Comparison of ENCODE assay signal across 29 mouse cellular contexts in genomic region chr11:88951576-88951975, GRCm38 (mm10). TPM values are rescaled to one million over a fixed set of nuclear protein-coding genes. Genes with fewer than 3 reads are reported as not detected.
A peak's percentile ranks its signal among the peaks of the same experiment; 100 is the strongest.
DNase-seq lines count a peak whose midpoint lies in the region; TF ChIP-seq lines count a peak whose summit lies in the region.
"Had no signal": no experiment of that assay in that cellular context is flagged by ENCODE, and none has a peak within 500 bp of the region (broad histone marks: within the 10 kb centered on the region; RNA-seq: fewer than 3 reads in every experiment).

No protein-coding gene starts in this region.

- in situ Hi-C loops in CH12.LX (cut with MboI; ENCODE audit: low pct_ligation_motif_present, low pct_unique_long_range_greater_than_20kb, low sequenced_read_pairs) = loop anchor here (5.0 kb wide), 2 partner anchors 44 to 99 kb away; no protein-coding TSS in a partner anchor

- no peak for TF ChIP-seq POLR2A in CH12.LX (IDR thresholded peaks at IDR 0.05; ENCODE audit: low read depth, low read length)

- dilution Hi-C loops in CH12.LX (cut with MboI; ENCODE audit: extremely low pct_ligation_motif_present, extremely low pct_unique_long_range_greater_than_20kb, low sequenced_read_pairs) = no loop called here

- intact Hi-C loops in left cerebral cortex, postnatal 10 days (cut with DNase I) = loop anchor here (5.0 kb wide), 1 partner anchor 89 kb away; the partner anchor contains the start of gene Akap1

- TF ChIP-seq CTCF in CH12.LX (conservative IDR thresholded peaks at IDR 0.05 in 1 of 2, IDR thresholded peaks at IDR 0.05 in 1 of 2; ENCODE audit: low read depth in 2 of 2, low read length in 2 of 2) = no peak

- TF ChIP-seq RAD21 in CH12.LX (IDR thresholded peaks at IDR 0.05; ENCODE audit: low read depth, low read length) = no peak

- no peak for TF ChIP-seq EP300 in CH12.LX (IDR thresholded peaks at IDR 0.05; ENCODE audit: low read length)

- H3K36me3 ChIP-seq in CH12.LX (replicated peaks in 1 of 2; ENCODE audit: control insufficient read depth in 1 of 2, insufficient read depth in 1 of 2, low read length in 1 of 2) = peaks cover 20 to 50% of the 10 kb centered on the region in 2 experiments
- H3K36me3 ChIP-seq: G1E had no signal

- no peaks in the 10 kb centered on the region for H3K27me3 ChIP-seq in CH12.LX (replicated peaks)
- H3K27me3 ChIP-seq: embryonic facial prominence, embryonic 13.5 days; embryonic facial prominence, embryonic 15.5 days; forebrain, embryonic 12.5 days; Patski had no signal

- no peak overlapping the region for H3K4me3 ChIP-seq in CH12.LX (replicated peaks in 1 of 3; ENCODE audit: low read depth in 2 of 3, low read length in 2 of 3, poor library complexity in 1 of 3)
- H3K4me3 ChIP-seq: embryonic facial prominence, embryonic 13.5 days; embryonic facial prominence, embryonic 15.5 days; erythroblast, embryonic 14.5 days; forebrain, embryonic 10.5 days; forebrain, embryonic 12.5 days had no signal

- DNase-seq in CH12.LX (ENCODE audit: extremely low read depth) = no peak
- DNase-seq in ES-CJ7 (ENCODE audit: low read depth, low spot score) = peak; percentile 59
- peak; percentile 70 for DNase-seq in R1 (ENCODE audit: low read depth, low spot score)
- DNase-seq in thymus, postnatal 14 days = no peak
- no peak for DNase-seq in left cerebral cortex, postnatal 10 days (ENCODE audit: extremely low spot score in 1 of 2, low spot score in 2 of 2)
- DNase-seq: adrenal gland, adult 2 months; adrenal gland, postnatal 10 days; adrenal gland, postnatal 25 days; cerebellum, adult 11 months; cerebellum, adult 18-20 months; cerebellum, adult 8-10 months; cerebellum, adult 9-11 months; cerebellum, postnatal 14 days; cerebellum, postnatal 36 days; embryo, embryonic 11 days had no signal

- no peaks in the 10 kb centered on the region for H3K9me3 ChIP-seq in CH12.LX (replicated peaks; ENCODE audit: low read length)
- H3K9me3 ChIP-seq: embryonic facial prominence, embryonic 13.5 days; embryonic facial prominence, embryonic 15.5 days; forebrain, embryonic 10.5 days; forebrain, embryonic 12.5 days; G1E had no signal

- peaks cover 23 to 71% of the 10 kb centered on the region in 2 experiments for H3K4me1 ChIP-seq in CH12.LX (ENCODE audit: control insufficient read depth in 1 of 2, insufficient read depth in 2 of 2)

- no peak overlapping the region for H3K9ac ChIP-seq in CH12.LX (ENCODE audit: insufficient read depth, low read depth)
- H3K9ac ChIP-seq: embryonic facial prominence, embryonic 13.5 days; embryonic facial prominence, embryonic 15.5 days; forebrain, embryonic 12.5 days had no signal

- H3K27ac ChIP-seq in CH12.LX (ENCODE audit: insufficient read depth, low read depth) = peak overlapping the region; percentile 62
- H3K27ac ChIP-seq: embryonic facial prominence, embryonic 13.5 days; embryonic facial prominence, embryonic 15.5 days; forebrain, embryonic 10.5 days; forebrain, embryonic 12.5 days had no signal

- H3K4me2 ChIP-seq in CH12.LX (ENCODE audit: insufficient read depth, low read depth, poor library complexity, severe bottlenecking) = 0 out of 2 replicates have a peak overlapping the region, but pooled peaks have one; percentile 0
- H3K4me2 ChIP-seq: embryonic facial prominence, embryonic 13.5 days; embryonic facial prominence, embryonic 15.5 days; forebrain, embryonic 12.5 days had no signal

- peaks cover 39% of the 10 kb centered on the region for H3K79me2 ChIP-seq in CH12.LX (replicated peaks; ENCODE audit: control insufficient read depth, extremely low read depth, insufficient read depth, poor library complexity, severe bottlenecking)

TF ChIP-seq in CH12.LX, 34 proteins besides CTCF, POLR2A, EP300 and RAD21:
- no peak for TF ChIP-seq TCF12 (IDR thresholded peaks at IDR 0.05; ENCODE audit: low read depth, low read length)
- 0 out of 2 replicates have a peak, but pooled peaks have one; percentile 14 for TF ChIP-seq RCOR1 (conservative IDR thresholded peaks at IDR 0.05; ENCODE audit: low read depth, low read length)
- 0 out of 2 replicates have a peak, but pooled peaks have one; percentile 19 for TF ChIP-seq SIN3A (IDR thresholded peaks at IDR 0.05; ENCODE audit: low read length)
- TF ChIP-seq TBP (conservative IDR thresholded peaks at IDR 0.05; ENCODE audit: low read depth, low read length) = no peak
- TF ChIP-seq MAZ (IDR thresholded peaks at IDR 0.05; ENCODE audit: low read depth, low read length) = 0 out of 2 replicates have a peak, but pooled peaks have one; percentile 12
- 0 out of 2 replicates have a peak, but pooled peaks have one; percentile 15 for TF ChIP-seq NRF1 (IDR thresholded peaks at IDR 0.05; ENCODE audit: low read depth, low read length)

RNA-seq across cellular contexts. Expression of gene Scpep1, which starts 3.7 kb away (rescaled TPM):
- 98.9 and 121 TPM in 2 replicates for total RNA-seq in CH12.LX (2012; rRNA removed)
- 84.5 and 101 TPM in 2 replicates for total RNA-seq in CH12.LX (2014; rRNA removed)
- polyA plus RNA-seq in CH12.LX (2012; ENCODE audit: insufficient read length, low read depth) = 202 and 210 TPM in 2 replicates
- 10 to 100 TPM; 18.2 to 20.7 TPM for total RNA-seq in left cerebral cortex, postnatal 10 days (2021)

RNA-seq across cellular contexts. Expression of gene Elobl, which starts 15.2 kb away (rescaled TPM):
- not detected in 2 replicates for total RNA-seq in CH12.LX (2012; rRNA removed)
- total RNA-seq in CH12.LX (2014; rRNA removed) = not detected in 2 replicates
- not detected in 2 replicates for polyA plus RNA-seq in CH12.LX (2012; ENCODE audit: insufficient read length, low read depth)
- total RNA-seq in left cerebral cortex, postnatal 10 days (2021) = not detected
- total RNA-seq: adrenal gland, adult 2 months; adrenal gland, postnatal 10 days; adrenal gland, postnatal 25 days; adrenal gland, postnatal 4 days; common myeloid progenitor, adult 5-6 weeks; G1E had no signal
- polyA plus RNA-seq: brain, embryonic 14.5 days; CD4-positive, CD25-positive, alpha-beta regulatory T cell, adult 4 months; embryonic facial prominence, embryonic 11.5 days; embryonic facial prominence, embryonic 13.5 days; embryonic facial prominence, embryonic 15.5 days; erythroblast, embryonic 14.5 days; forebrain, embryonic 10.5 days; forebrain, embryonic 12.5 days; forebrain, embryonic 14.5 days; forebrain, embryonic 16.5 days; G1E had no signal

RNA-seq across cellular contexts. Expression of gene Coil, which starts 18.5 kb away (rescaled TPM):
- total RNA-seq in CH12.LX (2012; rRNA removed) (28.5 and 33.0 TPM in 2 replicates), CH12.LX (2014; rRNA removed) (37.4 and 41.3 TPM in 2 replicates)
- polyA plus RNA-seq in CH12.LX (2012; ENCODE audit: insufficient read length, low read depth) = 35.2 and 35.4 TPM in 2 replicates
- 10 to 100 TPM; 21.0 to 21.3 TPM for total RNA-seq in left cerebral cortex, postnatal 10 days (2021)

RNA-seq across cellular contexts. Expression of gene Trim25, which starts 47.6 kb away (rescaled TPM):
- 19.5 and 20.1 TPM in 2 replicates for total RNA-seq in CH12.LX (2012; rRNA removed)
- 5.1 and 6.1 TPM in 2 replicates for total RNA-seq in CH12.LX (2014; rRNA removed)
- polyA plus RNA-seq in CH12.LX (2012; ENCODE audit: insufficient read length, low read depth) = 41.2 and 48.3 TPM in 2 replicates
- total RNA-seq in left cerebral cortex, postnatal 10 days (2021) = 1 to 10 TPM; 6.0 to 6.3 TPM

Comparison
In these comparisons a context has a peak if more than half of its experiments do, and no peak if none do; other contexts are left out.
1. DNase-seq: peak in ES-CJ7 (single experiment) and R1 (single experiment); none in CH12.LX (single experiment), thymus, postnatal 14 days (single experiment) and left cerebral cortex, postnatal 10 days (0 of 2).